Mouse (Mus musculus): ENCODE data around the gene 9030612E09Rik.

9030612E09Rik gene

DNA sequence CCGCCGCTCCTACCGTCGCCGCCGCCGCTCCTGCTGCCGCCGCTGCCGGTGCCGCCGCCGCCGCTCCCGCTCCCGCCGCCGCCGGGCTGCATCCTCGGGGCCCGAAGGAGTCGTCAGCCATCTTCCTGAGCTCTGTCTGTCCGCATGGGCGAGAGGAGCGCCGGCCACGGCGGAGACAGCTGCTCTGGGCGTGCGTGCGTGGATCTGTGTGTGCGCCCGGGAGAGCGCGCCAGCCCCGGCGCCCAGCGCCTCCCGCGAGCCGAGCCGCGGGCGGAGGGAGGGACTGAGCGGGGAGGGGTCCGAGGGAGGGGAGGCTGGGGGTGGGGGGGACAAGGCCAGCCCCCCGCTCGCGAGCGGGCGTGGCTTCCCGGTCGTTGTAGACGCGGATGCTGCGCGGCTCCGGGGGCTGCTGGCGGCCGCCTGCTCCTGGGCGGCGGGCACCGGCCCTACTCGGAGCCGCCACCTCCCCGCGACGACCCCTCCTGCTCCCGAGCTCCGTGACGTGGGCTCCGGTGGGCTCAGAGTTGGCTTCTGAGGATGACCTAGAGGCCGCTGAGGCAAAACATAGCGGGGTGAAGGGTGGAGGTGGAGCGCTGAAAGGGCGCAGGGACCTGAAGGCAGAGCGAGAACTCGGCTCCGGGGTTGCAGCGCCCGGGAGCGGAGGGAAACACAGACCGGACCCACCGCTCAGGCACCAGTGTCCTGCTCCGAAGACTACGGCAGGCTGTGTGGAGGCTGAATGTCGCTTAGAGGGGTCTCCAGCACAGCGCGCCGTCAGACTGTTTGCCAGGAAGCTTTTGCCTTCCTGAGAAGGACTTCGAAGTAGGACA lies at the start of gene 9030612E09Rik, which contains the start of gene Sobp:
Gene 9030612E09Rik, plus strand, starts transcription at position 379 of the 830 bp plus-strand sequence.
Gene Sobp, minus strand, starts transcription at position 205 of the 830 bp plus-strand sequence.
- in situ Hi-C loops (cut with MboI; ENCODE audit: unreplicated experiment in 2 of 2) = no loop called here

DNA sequence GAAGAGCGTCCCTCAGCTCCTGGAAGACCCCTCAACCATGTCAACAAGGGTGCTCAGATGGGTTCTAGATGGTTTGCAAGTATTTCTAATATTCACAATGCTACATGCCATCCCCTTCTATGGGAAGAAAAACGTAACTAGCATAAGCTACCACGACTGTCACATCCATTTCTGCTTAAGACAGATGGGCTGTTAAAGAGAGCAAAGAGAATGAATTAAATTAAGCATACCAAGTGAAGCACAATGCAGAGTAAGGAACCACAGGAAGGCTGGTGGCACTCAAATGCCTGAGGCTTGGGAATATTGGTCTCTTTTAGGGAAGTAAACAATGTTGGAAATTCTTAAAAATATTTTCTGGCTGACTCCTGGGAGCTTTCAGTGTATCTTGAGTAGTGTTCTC lies 45.8 kb upstream of the 9030612E09Rik start:
- in situ Hi-C loops (cut with MboI; ENCODE audit: unreplicated experiment in 2 of 2) = no loop called here

DNA sequence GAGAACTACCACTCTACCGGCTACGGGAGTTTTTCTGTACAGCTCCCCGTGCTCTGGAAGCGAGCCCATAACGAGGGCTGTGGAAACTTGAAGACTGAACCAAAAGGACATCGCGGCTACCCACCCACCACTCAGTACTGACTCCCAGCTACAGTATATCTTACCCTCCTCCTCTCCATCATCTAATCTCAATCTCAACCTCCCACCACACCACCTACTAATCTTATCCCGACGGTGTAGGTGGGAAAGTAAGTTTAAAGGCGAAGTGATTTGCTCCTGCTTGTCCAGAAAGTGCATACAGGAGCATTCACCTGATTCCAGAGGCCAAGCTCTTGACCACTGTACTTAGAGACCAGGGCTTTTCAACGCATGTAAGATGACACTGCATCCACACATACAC lies 40.5 kb upstream of the 9030612E09Rik start:
- in situ Hi-C loops (cut with MboI; ENCODE audit: unreplicated experiment in 2 of 2) = no loop called here

DNA sequence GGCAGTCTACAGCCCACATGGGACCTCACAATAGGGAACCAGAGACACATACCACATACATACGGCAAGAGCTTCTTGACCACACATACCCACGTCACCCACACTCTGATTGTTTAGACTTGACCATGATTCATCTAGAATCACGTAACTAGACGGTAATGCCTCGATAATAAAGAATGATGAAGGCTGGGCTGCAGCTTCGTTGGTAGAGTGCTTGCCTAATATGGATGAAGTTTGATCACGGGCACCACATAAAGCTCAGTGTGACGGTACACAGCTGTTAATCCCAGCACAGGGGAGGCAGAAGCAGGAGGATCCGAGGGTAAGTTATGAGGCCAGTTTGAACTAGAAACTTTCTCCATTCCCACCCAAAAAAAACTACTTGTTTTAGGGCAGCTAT lies 31.3 kb upstream of the 9030612E09Rik start:
- in situ Hi-C loops (cut with MboI; ENCODE audit: unreplicated experiment in 2 of 2) = no loop called here

DNA sequence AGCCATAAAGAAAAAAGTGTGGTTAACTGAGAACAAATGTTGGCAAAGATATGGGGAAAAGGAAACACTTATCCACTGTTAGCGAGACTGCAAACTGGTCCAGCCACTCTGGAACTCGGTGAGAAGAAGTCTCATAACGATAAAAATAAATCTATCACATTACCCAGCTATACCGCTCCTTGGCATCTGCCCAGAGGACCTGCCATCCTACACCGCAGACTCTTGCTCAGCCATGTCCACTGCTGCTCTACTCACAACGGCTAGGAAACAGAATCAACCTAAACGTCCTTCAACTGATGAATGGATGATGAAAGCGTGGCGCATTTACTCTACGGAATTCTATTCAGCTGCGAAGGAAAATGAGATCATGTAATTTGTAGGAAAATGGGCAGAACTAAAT lies 26.0 kb upstream of the 9030612E09Rik start:
- in situ Hi-C loops (cut with MboI; ENCODE audit: unreplicated experiment in 2 of 2) = no loop called here

DNA sequence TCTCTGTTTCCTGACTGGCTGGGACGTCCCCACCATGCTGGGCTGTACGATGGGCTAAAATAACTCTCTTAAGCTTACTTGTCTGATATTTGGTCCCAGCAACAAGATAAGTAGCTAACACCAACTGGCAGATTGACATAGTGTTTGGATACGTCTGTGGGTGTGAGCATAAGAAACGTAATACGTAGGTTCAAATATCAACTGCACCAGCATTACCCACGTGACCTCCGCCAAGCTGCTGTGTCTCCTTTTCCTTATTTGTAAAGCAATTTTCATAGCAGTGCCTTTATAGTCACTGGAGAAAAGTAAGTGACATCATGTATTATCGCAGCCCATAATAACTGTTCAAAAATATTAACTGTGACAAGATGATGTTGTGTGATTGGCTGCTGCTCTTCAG lies 21.9 kb upstream of the 9030612E09Rik start:
- in situ Hi-C loops (cut with MboI; ENCODE audit: unreplicated experiment in 2 of 2) = no loop called here

DNA sequence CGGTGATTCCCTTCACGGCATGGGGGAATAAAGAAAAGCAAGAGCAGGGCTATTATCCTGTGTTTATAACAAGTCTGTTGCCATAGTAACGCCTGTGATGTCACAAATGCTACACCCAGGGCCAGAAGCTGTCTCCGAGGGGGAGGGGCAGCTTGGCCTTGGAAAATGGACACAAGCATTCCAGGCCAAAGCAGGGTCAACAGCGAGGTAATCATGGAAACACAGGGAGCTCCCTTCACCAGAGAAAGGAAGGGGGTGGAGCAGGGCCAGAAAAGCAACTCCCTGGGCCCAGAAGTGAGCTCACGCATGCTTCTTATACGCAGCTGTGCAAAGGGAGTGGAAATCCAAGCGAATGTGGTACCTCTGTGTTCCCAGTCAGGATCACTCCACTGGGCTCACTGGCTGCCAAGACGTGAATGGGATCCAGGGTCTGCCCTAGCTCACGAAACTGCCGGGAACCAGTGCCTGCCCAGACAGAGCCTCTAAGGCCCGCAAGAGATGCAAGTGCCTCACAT lies 19.4 kb upstream of the 9030612E09Rik start:
- in situ Hi-C loops (cut with MboI; ENCODE audit: unreplicated experiment in 2 of 2) = no loop called here

DNA sequence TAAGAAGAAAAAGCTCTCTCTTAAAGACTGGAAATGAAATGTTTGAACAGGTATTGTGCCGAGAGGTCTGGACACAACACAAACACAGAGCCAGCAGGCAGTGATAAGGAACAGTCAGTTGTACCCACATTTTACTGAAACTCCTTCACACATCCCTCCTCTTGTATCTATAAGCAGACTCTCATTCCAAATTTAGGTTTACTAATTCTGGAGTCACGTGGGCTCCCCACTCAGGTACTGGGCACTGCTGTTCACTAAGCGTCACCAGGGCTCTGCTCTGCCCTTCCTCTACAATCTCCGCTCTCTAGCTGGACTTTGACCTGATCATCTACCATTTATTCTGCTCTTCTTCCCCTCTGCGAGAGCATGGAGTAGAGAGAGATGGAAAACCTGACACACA lies 15.6 kb upstream of the 9030612E09Rik start:
- in situ Hi-C loops (cut with MboI; ENCODE audit: unreplicated experiment in 2 of 2) = no loop called here

DNA sequence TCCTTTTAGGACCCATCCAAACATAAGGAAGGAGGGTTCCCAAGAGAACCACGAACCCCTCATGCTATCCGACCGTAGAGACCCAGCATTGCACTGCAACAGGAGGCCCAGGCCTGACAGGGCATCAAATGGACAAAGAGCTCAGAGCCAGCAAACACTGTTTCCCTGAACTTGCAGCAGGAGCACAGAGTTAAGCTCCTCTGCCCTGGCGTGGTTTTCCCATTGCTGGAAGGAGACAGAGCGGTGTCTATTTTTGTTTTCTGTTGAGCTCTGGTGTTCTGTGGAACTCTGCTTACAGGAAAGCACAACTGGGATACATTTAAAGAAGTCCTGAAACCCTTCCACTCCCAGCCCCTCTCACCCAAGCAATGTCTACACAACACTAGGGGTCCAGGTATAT lies 15.2 kb upstream of the 9030612E09Rik start:
- in situ Hi-C loops (cut with MboI; ENCODE audit: unreplicated experiment in 2 of 2) = no loop called here

DNA sequence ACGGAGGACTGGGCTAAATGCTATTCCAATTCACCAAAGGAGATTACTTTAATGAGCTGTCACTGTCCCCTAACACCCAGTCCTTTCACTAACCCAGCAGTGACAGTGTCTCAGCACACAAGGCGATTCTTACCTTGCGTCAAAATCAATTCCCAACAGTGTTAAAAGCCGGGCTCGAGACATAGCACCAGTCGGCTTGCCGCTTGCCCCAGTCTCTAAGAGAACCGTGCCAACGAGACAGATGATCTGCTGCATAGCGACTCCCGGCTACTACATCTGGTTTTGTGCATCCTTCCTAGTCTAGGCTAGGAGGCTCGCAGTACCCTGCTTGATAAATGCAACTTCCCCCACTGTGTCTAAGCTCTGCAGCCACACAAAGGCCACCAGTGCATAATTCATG lies 12.2 kb upstream of the 9030612E09Rik start:
- in situ Hi-C loops (cut with MboI; ENCODE audit: unreplicated experiment in 2 of 2) = no loop called here

DNA sequence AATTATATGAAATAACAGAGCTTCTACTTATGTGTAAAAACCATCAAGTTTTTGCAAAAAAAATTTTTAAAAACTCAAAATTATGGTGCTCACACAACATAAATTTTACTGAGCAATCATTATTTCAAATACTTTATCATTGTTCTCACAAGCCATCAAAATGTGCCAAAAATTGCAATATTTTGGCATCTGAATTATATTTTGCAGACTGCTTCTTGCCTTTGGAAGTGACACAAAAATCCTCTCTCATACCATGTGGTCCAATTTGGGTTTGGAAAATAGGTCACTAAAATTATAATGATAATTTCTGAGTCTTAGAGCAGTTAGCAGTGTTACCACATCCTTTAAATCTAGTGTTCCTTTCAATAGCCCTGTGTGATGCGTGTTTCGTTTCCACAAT lies 10.1 kb upstream of the 9030612E09Rik start:
- in situ Hi-C loops (cut with MboI; ENCODE audit: unreplicated experiment in 2 of 2) = no loop called here

DNA sequence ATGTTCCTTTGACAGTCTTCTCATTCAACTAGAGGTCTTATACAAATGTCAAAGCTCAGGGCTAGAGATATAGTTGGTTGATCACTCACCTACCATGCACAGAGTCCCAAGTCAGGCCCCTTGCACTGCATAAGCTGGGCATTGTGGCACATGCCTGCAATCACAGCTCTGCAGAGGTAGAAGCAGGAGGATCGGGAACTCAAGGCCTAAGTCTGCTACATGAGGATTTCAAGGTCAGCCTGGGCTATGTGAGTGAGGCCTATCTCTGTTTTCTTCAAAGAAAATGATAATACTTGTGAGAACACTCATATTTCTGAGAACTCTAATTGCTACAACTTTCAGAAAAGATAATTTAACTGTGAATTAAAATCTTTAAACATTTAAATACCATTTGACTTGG lies 8.4 kb upstream of the 9030612E09Rik start:
- in situ Hi-C loops (cut with MboI; ENCODE audit: unreplicated experiment in 2 of 2) = no loop called here

DNA sequence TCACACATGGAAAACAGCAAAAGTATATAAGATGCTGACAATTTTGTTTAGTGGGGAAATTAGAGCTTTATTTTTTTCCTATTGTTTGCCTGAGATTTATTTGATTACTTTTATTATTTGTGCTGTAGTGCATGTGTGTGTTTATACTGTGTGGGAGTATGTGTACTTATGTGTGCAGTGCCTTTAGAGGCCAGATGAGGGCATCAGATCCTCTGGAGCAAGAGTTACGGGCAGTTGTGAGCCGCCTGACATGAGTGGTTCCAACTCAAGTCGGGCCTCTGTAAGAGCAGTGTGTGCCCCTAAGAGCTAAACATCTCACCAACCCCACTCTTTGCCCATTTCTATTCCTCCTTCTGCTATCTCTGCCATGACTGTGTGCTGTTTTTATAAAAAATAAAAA lies 7.7 kb upstream of the 9030612E09Rik start:
- in situ Hi-C loops (cut with MboI; ENCODE audit: unreplicated experiment in 2 of 2) = no loop called here

DNA sequence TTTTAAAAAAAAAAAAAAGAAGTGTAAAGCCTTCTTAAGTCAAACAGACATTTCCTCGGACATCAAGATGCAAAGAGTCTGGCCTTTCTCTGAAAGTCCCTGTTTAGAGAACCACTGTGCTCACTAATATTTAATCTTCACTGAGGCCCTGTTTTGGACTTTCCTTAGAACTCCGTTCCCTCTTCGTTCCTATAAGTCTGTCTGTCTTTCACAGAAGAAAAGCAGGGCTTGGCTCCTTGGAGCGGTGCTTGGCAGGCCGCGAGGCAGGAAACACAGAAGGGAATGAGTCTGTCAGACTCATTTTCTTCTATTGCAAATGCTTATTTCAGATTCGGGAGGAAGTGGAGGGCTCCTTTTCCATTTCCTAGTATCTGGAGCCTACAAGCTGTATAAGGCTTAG lies 5.7 kb upstream of the 9030612E09Rik start:
- in situ Hi-C loops (cut with MboI; ENCODE audit: unreplicated experiment in 2 of 2) = no loop called here

DNA sequence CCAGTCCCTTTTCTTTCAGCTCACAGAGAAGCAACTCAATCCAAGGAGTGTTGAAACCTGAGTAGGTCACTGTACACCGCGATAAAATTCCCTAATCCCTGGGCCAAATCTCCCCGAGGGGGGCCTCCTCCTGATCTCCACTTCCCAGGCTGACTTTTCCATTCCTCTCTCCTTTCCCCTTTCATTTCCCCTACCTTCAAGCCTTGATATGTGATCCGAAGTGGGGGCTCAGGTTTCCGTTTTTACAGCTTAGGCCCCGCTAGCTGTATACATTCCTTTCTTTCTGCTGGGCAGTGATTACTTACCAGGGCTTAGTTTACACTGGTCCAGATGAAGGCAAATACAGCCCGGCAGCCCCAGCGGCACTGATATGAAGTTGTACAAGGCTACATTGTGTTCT lies 3.4 kb upstream of the 9030612E09Rik start:
- in situ Hi-C loops (cut with MboI; ENCODE audit: unreplicated experiment in 2 of 2) = no loop called here

DNA sequence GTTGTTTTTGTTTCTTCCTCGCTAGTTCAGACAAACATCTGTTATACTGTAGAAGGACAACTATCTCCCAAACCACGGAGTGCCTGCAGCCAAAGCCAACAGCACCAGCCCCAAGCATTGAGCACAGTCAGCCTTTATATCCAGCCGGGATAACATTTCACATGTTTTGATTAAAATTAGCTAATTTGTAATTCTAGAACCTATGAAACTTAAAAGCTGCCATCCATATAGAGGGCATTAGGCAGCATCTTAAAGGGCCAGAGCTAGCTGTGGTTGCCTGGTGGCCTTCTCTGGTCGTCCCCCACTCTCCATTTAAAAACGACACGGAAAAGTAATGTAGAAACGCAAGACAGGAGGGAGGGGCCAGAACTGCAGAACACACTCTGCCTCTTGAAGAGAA lies 2.4 kb upstream of the 9030612E09Rik start:
- in situ Hi-C loops (cut with MboI; ENCODE audit: unreplicated experiment in 2 of 2) = no loop called here

DNA sequence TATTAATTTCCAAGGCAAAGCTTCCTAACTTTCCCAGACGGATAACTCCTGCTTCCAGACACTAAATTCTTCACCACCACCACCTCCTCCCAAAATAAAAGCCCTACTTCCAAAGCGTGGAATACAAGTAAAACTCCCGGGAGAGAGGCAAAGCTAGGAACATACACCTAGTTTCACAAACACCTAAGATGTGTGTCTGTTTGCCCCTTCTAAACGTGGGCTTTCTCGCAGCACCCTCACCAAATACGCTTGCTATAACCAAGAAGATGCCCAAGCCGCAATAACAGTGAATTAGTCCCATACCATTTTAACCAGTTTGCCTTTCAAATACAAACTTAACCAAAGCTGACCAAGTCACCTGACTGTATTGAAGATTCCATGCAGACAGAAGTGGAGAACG lies 1.9 kb upstream of the 9030612E09Rik start:
- in situ Hi-C loops (cut with MboI; ENCODE audit: unreplicated experiment in 2 of 2) = no loop called here

DNA sequence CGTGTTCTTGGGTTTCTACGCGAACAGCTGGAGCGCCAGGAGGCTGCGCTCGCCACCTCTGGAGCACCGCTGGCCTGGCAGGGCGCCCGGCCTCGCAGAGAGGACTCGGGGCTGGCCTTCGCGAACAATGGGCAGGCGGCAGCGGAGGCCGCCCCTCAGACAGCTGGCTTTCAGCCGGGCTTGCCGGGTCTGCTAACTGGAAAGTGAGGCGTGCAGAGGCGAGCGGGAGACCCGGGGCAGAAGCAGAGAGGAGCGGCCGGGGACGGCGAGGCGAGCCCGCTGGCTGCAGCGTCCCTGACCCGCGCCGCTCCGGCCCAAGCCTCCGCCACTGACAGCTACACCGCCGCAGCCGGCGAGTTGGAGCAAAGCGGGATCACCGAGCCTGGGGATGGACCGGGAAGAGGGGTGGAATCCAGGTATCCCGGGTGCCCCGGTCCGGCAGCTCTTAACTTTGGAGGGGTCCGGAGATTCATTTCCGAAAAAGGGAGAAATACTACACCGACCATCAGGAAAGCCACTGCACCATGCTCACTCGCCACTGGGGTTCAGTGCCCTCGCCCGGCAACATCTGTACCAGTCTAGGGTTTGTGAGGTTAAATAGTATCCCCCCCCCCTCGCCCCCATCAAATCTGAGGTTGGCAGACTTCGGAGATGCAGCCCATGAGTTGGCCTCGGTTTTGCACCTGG lies 1.2 kb upstream of the 9030612E09Rik start:
- in situ Hi-C loops (cut with MboI; ENCODE audit: unreplicated experiment in 2 of 2) = no loop called here

DNA sequence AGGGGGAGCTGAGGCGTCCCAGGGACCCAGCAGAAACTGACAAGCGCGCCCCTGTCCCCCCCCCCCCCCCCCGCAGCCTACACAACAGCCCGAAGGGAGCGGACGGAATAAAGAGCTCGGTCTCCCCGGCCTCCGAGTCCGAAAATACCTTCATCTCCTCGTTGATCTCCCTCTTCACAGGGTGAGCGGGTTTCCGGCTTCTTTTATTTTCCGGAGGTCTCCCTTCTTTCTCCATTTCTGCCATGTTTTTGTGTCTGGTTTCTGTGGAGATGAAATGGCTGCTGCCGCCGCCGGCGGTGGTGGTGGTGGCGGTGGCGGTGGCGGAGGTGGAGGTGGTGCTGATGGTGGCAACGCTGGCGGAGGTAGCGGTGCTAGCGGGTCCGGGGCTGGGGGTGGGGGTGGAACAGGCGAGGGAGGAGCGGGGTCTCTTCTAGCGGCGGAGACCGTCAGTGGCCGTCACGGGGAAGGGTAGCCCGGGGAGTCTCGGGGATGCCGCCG lies 627 bp upstream of the 9030612E09Rik start:
- in situ Hi-C loops (cut with MboI; ENCODE audit: unreplicated experiment in 2 of 2) = no loop called here

DNA sequence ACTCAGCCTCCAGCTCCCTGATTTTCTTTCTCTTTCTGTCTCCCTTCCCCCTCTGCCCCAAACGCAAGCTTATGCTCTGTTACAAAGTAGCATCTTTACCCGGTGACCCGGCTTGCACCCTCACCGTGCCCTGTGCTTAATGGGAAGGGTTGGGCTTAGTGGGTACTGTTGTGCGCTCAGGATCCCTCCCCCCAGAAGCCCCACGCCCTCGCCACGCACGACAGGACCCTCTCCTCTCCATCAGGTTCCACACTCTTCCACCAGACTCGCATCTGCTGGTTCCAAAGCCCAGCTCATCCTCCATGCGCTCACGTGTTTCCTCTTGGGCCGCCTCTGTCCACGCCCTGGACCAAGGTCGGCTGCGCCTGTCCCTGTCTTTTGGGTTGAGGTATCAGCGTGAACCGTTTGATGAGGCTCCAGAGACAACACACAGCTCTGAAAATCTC lies 675 bp downstream of the 9030612E09Rik start:
- in situ Hi-C loops (cut with MboI; ENCODE audit: unreplicated experiment in 2 of 2) = no loop called here

DNA sequence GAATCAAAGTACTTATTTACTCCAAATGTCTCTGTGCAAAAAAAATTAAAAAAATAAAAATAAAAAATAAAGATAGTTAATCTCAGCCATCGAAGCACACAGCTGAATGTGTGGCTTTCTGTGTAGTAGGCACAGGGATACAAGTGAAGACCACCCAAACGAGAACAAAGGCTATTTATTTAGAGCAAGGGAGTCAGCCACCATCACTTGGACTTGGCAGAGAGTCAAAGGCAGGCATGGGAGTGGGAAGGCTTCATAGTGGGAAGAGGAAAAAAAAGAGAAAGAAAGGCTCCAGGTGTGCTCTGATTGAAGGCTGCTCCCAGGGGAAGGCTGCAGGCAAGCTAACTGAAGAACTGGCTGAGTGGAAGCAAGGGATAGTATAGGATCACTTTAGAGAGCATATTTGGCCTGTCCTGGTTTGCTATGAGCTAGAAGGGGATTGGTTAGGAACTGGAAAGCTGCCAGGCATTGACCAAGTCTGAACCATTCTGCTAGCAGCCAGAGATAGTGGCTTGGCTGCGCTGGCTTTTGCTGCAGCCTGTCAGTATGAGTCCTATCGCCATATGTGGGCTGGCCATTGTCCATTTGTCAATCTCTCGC lies 5.9 kb downstream of the 9030612E09Rik start:
- in situ Hi-C loops (cut with MboI; ENCODE audit: unreplicated experiment in 2 of 2) = no loop called here
